Mouse (Mus musculus) left cerebral cortex, adult 2 months (tissue): ENCODE measurements around the gene Tead4. TPM values are rescaled to one million over a fixed set of nuclear protein-coding genes. Genes with fewer than 3 reads are reported as not detected.

Experiments used
- DNase-seq, 2 experiments: peaks; one replicate each; pipeline ENCODE4 v3.0.0; 2021 to 2022; ENCODE audit warnings: low spot score in 2 of 2, mixed read lengths in 1 of 2; ENCODE audit errors: extremely low spot score in 1 of 2
- H3K27ac ChIP-seq: fragments of 200-600 bp; 2 replicates; pipeline ENCODE4 v1.8.1; 2022
- H3K4me3 ChIP-seq: fragments of 200-600 bp; 2 replicates; pipeline ENCODE4 v1.8.1; 2022
- CTCF ChIP-seq: fragments of 200-600 bp; IDR thresholded peaks from 2 replicates; pipeline ENCODE4 v1.8.1; 2022; ENCODE audit warnings: antibody characterized with exemption, mild to moderate bottlenecking, moderate library complexity
- intact Hi-C: fragments of 180-260 bp; cut with DNase I; formaldehyde crosslinking; loops from one replicate; pipeline ENCODE4 v1.15.1; 2025
- total RNA-seq, 2 experiments: library from RNA; stranded (reverse); gene quantifications; 2 replicates each; pipeline ENCODE4 v1.2.3; 2021

Gene Tead4
- total RNA-seq, 2 experiments from 2014 or later = 0.91 to 1.7 TPM

DNA sequence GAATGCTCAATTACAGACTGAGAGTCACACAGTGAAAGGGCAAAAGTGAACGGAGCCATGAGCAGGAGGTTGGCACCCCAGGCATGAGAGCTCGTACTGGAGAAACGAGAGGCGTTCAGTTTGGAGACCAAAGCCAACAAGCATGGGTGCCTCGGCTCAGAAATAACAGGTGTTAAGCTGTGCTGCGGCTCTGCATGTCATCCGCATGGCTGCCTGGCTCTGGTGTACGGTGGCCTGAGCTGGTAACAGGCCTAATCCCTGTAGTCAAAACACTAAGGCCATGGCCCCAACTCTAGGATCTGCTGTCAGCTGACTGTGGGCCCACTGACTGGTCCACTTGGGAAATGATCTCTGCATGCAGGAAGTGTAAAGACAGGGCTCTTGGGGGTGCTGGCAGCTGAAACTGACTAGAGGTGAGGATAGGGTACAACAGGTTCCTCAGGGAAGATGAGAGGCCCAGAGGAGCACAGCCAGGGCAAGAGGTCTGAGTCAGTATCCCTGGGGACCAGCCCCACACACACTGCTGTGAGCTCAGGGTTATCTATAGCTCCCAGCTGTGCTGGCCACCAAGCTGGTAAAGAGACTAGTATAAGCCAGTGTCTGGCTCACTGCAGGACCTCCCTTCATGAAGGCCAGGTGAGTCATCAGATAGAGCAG is 35.6 kb downstream of the Tead4 start:
- no peak for DNase-seq
- intact Hi-C loops = no loop called here
- Histone ChIP-seq H3K4me3 (no peak overlapping the region), H3K27ac (no peak overlapping the region)
- TF ChIP-seq CTCF = no peak

DNA sequence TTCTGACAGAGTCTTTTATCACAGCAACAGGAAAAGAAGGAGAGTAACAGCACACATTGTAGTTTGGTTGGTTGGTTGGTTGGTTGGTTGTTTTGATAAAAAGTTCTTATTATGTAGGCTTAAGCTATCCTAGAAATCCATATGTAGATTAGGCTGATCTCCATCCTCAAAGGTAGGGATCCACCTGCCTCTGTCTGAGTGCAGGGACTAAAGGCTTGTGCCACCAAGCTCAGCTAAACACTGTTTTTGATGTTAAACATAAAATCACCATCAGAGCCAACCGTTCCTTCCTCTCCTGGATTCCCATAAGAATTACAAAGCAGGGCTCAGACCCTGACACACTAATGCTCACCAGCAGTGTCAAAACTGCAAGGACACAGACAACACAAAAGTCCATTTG is 39.1 kb downstream of the Tead4 start:
- no peak for TF ChIP-seq CTCF
- no peak for DNase-seq
- intact Hi-C loops = no loop called here
- Histone ChIP-seq H3K27ac (no peak overlapping the region), H3K4me3 (no peak overlapping the region)

DNA sequence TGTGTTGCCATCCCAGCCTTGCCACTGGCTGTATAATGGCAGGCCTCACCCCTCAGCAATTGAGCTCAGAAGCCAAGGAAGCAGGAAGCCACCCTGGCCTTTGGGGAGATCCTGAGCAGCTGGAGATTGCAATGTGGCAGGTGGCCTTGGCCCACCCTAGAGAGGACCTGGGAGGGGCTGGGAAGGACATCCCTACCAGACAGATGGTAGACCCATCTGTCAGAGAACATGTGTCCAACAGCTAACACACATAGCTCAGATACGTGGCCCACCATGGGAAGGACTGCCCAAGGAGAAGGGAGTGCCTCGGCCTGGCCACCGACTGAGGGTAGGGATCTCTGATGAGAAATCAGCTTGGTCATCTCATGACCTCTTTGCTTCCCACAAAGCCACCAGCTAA is 41.4 kb downstream of the Tead4 start:
- DNase-seq = no peak
- intact Hi-C loops = no loop called here

DNA sequence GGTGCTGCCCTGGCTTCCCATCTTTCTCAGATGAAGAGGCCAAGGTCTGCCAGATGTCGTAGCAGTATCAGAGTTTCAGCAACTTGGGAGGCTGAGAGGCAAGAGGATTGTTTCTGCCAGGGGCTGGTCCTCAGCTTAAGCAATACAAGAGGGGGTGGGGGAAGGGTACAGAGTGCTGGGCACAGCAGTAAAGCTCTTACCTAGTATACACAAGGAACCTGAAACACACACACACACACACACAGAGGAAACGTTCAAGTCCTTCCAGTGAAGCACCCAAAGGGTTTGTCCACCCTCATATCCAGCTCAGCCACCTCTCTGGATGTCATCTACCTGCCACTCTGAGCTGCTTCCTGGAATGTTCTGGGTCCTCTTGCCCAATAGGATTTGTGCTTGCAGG is 44.7 kb downstream of the Tead4 start:
- H3K27ac ChIP-seq = no peak overlapping the region
- H3K4me3 ChIP-seq = no peak overlapping the region
- intact Hi-C loops = no loop called here
- no peak for TF ChIP-seq CTCF
- DNase-seq = no peak

More for the DNA sequence above, 41.4 kb downstream of the Tead4 start:
- TF ChIP-seq CTCF = no peak
- H3K27ac ChIP-seq = no peak overlapping the region
- H3K4me3 ChIP-seq = no peak overlapping the region

DNA sequence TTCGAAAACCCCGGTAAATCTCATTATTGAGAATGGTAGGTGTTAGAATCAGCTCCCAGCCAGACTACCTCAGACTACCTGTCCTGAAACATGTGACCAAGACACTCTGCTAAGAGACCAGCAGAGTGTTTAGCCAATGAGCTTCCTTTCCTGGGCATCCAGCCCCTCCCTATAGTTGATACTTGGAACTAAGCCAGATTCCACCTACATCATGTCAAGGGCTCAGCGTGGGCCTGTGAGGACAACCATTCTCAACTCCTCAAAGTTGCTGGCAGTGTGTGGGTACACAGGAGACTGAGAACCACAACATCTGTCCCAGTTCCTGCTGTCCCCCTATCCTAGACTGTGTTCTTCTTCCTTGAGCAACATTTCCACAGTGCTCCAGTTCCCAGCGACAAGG is 45.3 kb downstream of the Tead4 start:
- no peak overlapping the region for H3K4me3 ChIP-seq
- TF ChIP-seq CTCF = no peak
- peak in 1 of 2 experiments; percentile 23 for DNase-seq
- H3K27ac ChIP-seq = no peak overlapping the region
- intact Hi-C loops = no loop called here

DNA sequence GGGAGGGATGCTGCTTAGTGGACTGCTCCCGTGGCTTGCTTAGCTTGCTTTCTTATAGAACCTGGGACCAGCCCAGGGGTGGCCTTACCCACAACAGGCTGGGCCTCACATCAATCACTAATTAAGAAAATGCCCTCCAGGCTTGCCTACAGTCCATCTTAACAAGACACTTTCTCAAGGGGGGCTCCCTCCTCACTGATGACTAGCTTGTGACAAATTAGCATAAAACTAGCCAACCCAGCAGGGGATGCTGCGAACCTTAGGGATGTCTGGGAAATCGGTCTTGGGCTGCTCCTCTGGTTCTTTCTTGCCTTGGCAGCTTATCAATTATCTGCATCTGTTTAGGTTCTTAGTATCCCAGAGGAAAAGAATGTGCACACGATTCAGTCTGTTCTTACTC is 46.1 kb downstream of the Tead4 start:
- intact Hi-C loops = no loop called here
- DNase-seq = no peak
- Histone ChIP-seq H3K27ac (no peak overlapping the region), H3K4me3 (no peak overlapping the region)
- no peak for TF ChIP-seq CTCF

DNA sequence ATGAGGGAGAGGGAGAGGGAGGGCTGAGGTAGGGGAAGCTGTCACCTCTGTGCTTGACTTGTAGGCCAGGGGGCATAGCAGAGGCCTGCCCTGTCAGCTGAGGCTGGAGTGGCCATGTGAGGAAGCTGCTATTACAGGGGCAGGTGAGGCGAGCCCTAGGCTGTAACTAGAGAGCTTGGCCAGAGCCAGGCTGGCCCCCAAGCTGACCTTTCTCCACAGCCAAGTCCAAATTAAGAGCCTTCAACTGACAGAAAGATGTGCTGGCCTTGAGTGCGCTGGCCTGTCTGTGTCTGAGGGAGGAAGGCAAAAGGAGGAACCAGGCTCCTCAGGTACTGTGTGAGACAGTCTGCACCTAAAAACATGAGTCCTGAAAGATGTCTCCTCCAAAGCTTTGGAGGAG is 47.5 kb downstream of the Tead4 start:
- no peak for DNase-seq
- Histone ChIP-seq H3K27ac (no peak overlapping the region), H3K4me3 (no peak overlapping the region)
- no peak for TF ChIP-seq CTCF
- intact Hi-C loops = no loop called here

DNA sequence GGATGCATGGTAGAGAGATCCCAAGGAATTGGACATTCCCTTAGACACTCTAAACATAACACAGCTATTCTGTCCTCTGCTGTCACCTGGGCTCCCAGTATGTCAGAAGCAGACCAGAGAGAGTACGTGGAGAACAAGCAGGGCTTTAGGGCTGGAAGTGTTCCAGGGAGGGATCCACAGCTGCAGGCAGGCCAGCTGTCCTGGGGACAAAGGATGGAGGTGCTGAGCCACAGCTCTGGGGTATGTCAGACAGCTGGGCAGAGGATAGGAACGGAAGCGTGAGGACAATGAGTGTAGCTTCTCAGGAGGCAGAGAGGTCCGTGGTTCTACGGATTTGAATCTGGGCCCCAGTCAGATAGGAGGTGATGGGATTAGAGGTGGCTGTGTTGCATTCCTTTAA is 50.0 kb downstream of the Tead4 start:
- TF ChIP-seq CTCF = no peak
- intact Hi-C loops = no loop called here
- Histone ChIP-seq H3K4me3 (no peak overlapping the region), H3K27ac (no peak overlapping the region)
- DNase-seq = no peak

DNA sequence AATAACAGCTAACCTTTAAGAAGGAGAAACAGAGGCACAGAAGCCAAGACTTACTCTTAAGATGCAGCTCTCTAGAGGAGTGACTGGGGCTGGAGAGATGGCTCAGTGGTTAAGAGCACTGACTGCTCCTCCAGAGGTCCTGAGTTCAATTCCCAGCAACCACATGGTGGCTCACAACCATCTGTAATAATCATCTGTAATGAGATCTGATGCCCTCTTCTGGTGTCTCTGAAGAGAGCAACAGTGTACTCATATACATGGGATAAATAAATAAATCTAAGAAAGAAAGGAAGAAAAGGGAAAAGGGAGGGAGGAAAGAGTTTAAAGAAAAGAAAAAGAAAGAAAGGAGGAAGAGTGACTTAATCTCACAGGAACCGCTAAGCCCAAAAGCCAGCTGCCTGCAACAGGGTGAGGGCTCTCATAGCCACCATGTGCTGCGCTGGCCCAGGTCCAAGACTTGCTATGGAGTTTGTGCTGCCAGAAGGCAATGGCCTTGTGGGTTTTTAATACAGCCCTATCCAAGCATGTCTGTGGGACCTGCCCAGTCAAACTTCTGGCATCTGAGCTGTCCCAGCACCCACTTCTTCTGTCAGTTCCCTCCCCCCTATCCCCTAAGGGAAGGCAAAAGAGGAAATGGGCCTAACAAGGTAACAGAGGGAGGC is 63.4 kb downstream of the Tead4 start:
- Histone ChIP-seq H3K27ac (no peak overlapping the region), H3K4me3 (no peak overlapping the region)
- no peak for DNase-seq
- TF ChIP-seq CTCF = peak; percentile 8; the same call in 1 of the 2 replicates
- intact Hi-C loops = no loop called here

DNA sequence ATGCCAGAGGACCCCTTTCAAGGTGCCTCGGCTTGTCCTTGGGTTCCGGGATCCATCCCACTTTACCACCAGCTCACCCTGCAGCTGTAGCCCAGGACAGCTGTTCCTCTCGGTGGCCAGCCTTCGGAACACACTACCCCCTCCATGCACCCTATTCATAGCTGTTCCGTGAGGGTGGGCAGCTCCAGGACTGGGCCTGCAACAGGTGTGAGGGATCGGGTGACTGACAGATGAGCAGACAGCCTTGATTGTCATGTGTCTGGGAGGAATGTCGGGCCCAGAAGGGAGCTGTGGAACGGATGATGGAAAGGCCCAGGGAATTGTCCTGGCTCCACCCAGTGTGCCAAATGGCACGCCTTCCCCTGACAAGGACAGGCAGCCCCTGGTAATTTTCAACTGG is 64.0 kb downstream of the Tead4 start:
- intact Hi-C loops = no loop called here
- H3K27ac ChIP-seq = no peak overlapping the region
- no peak overlapping the region for H3K4me3 ChIP-seq
- DNase-seq = no peak
- TF ChIP-seq CTCF = no peak

DNA sequence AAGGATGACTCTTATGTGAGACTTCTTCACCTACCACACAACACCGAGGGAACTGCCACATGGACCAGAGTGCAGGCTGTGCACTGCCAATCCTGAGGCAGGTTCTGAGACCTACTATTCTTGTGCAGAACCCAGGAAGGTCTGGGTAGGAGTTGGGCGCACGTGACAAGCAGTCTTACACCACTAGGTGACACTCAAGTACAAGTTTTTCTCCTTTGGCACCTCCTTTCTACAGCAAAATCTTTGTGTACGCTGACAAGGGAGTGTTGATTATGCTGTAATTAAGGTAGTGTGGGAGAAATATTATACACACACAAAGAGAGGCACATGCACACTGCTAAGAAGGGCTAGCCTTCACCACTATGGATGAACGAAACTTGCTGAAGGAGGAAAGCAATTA is 66.4 kb downstream of the Tead4 start:
- peak; percentile 71 for TF ChIP-seq CTCF
- Histone ChIP-seq H3K27ac (no peak overlapping the region), H3K4me3 (no peak overlapping the region)
- peak; percentile 21 to 33 for DNase-seq
- intact Hi-C loops = loop anchor here (1.0 to 5.0 kb wide), 3 partner anchors 74 to 177 kb away; partner anchors contain the start of gene Tulp3

DNA sequence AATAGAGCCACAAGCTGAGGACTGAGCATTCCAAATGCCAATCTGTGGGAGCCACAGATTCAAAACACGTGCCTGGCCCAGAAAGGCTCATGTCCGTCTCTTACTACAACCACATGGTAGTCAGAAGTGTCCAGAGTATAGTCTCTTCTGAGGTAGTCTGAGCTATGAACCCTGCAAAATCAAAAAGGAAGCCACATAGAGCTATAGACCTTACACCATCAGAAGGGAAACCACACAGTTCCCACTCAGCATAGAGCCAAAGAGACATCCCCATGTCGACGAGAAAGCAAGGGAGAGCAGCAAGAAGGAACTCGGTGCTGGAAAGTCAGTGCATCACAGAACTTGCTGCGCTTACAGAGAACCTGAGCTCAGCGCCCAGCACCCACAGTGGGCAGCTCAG is 68.4 kb downstream of the Tead4 start:
- DNase-seq = no peak
- H3K4me3 ChIP-seq = no peak overlapping the region
- intact Hi-C loops = loop anchor here (5.0 kb wide), 1 partner anchor 125 kb away; the partner anchor contains the start of gene Tulp3
- no peak for TF ChIP-seq CTCF
- no peak overlapping the region for H3K27ac ChIP-seq

DNA sequence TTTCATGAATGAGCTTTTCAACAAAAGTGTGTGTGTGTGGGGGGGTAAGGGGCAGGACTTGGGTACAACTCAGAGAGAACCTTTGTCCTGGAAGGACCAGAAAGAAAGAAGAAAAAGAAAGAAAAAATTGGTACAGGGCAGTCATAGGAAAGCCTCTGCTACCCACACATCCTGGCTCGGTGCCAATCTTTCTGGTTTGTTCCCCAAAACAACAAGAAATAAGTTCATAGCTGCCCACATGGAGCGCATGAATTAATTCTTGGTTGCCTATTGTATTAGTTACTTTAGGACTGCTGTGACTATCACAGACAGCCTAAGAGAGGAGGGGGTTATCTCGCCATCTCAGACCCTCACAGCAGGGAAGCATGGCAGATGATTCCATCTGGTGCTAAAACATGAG is 68.9 kb downstream of the Tead4 start:
- Histone ChIP-seq H3K27ac (no peak overlapping the region), H3K4me3 (no peak overlapping the region)
- intact Hi-C loops = loop anchor here (5.0 kb wide), 1 partner anchor 126 kb away; the partner anchor contains the start of gene Tulp3
- no peak for TF ChIP-seq CTCF
- no peak for DNase-seq
